Mouse (Mus musculus): Measurements from ENCODE around the gene Fmnl2.

Fmnl2 gene

GRCm38 (mm10) chr2:53100093-53100492 is 242.4 kb downstream of the Fmnl2 start:
- DNase-seq (ENCODE audit: extremely low spot score, low spot score), result no peak

- no peak for DNase-seq (ENCODE audit: extremely low spot score, low spot score)
Measured at GRCm38 (mm10) chr2:53101885-53102740, 244.5 kb downstream of the Fmnl2 start.

GRCm38 (mm10) chr2:53102901-53103300 is 245.2 kb downstream of the Fmnl2 start:
- DNase-seq (ENCODE audit: extremely low spot score, low spot score), result no peak

- DNase-seq (ENCODE audit: extremely low spot score, low spot score), result no peak
Measured at GRCm38 (mm10) chr2:53105408-53105807, 247.7 kb downstream of the Fmnl2 start.

- DNase-seq (ENCODE audit: extremely low spot score, low spot score), result no peak
Measured at GRCm38 (mm10) chr2:53106056-53106455, 248.4 kb downstream of the Fmnl2 start.

- no peak for DNase-seq (ENCODE audit: extremely low spot score, low spot score)
Measured at GRCm38 (mm10) chr2:53106472-53106871, 248.8 kb downstream of the Fmnl2 start.

GRCm38 (mm10) chr2:53108547-53108946 is 250.9 kb downstream of the Fmnl2 start:
- DNase-seq (ENCODE audit: extremely low spot score, low spot score), result no peak

GRCm38 (mm10) chr2:53121797-53122196 is 264.1 kb downstream of the Fmnl2 start:
- DNase-seq (ENCODE audit: extremely low spot score, low spot score), result peak; percentile 22

- no peak for DNase-seq (ENCODE audit: extremely low spot score, low spot score)
Measured at GRCm38 (mm10) chr2:53125998-53126397, 268.3 kb downstream of the Fmnl2 start.

- DNase-seq (ENCODE audit: extremely low spot score, low spot score), result no peak
Measured at GRCm38 (mm10) chr2:53129070-53129469, 271.4 kb downstream of the Fmnl2 start.

GRCm38 (mm10) chr2:53131567-53131966 is 273.9 kb downstream of the Fmnl2 start:
- DNase-seq (ENCODE audit: extremely low spot score, low spot score), result no peak

- no peak for DNase-seq (ENCODE audit: extremely low spot score, low spot score)
Measured at GRCm38 (mm10) chr2:53146852-53147251, 289.2 kb downstream of the Fmnl2 start.

- no peak for DNase-seq (ENCODE audit: extremely low spot score, low spot score)
Measured at GRCm38 (mm10) chr2:53173966-53174365, 316.3 kb downstream of the Fmnl2 start.

- no peak for DNase-seq (ENCODE audit: extremely low spot score, low spot score)
Measured at GRCm38 (mm10) chr2:53178966-53179365, 321.3 kb downstream of the Fmnl2 start.

GRCm38 (mm10) chr2:53179876-53180275 is 322.2 kb downstream of the Fmnl2 start:
- DNase-seq (ENCODE audit: extremely low spot score, low spot score), result no peak
